Mouse (Mus musculus): ENCODE measurements around the gene Zfp763. TPM values are rescaled to one million over a fixed set of nuclear protein-coding genes. Genes with fewer than 3 reads are reported as not detected.

Zfp763 gene
- total and polyA plus RNA-seq, 3 experiments: 1.3 to 1.5 TPM; not detected in 1

DNA sequence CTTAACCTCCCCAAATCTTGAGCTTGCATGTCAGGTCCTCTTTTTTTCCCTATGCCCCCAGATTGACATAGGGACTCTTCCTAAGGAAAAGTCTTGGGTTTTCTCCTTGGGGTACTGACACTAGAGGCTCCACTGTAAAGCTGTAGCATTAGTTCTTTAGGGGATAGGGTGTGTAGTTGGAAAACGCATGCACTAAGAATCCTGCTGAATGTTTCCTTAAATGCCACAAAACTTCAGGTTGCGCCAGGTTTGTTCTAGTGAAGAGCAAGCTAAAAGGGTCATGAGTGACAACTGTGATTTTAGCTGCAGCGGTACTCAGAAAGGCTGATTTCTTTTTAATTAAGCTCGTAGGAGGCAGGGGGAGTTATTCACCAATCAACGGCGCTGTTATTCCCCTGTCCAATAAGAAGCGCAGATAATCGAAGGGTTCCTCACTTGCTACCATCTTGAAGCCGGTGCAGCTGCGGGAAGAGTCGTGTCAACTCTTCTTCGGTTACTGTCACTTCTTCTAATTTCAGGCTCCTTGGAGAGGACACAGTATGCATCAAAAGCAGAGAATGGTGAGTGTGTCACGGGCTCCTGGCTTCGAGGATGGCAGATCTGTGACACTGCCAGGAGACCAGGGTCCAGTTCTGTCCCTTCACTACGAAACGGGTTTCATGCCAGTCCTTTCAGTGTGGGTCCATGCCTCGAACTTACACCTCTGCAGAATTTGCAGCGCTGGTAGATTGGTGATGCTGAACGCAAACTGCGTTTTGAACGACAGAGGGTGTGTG is 40.3 kb downstream of the Zfp763 start, which contains the start of gene Zfp952:
Zfp952 (plus strand) TSS at position 431 of the 776 bp plus-strand sequence.
- H3K9ac ChIP-seq (ENCODE audit: control insufficient read depth, low read depth, low read length, poor library complexity, severe bottlenecking): peak within 1 kb of the TSS; percentile 81
- peak within 1 kb of the TSS; percentile 87 to 92 for H3K4me3 ChIP-seq (ENCODE audit: control insufficient read depth in 1 of 2, insufficient read depth in 1 of 2, low read depth in 2 of 2, low read length in 2 of 2)
- H3K4me1 ChIP-seq (ENCODE audit: control insufficient read depth in 1 of 2, insufficient read depth in 2 of 2, low read length in 2 of 2): 0 out of 4 replicates have a peak, but pooled peaks cover 0 to 2% of the 10 kb centered on the region in 2 experiments
- peaks cover 0 to 4% of the 10 kb centered on the region in 2 experiments; a peak in 2 of 4 replicates for H3K36me3 ChIP-seq (ENCODE audit: control insufficient read depth in 1 of 2, insufficient read depth in 2 of 2, low read length in 2 of 2)
- H3K9me3 ChIP-seq (replicated peaks; ENCODE audit: insufficient read depth, low read length): no peaks in the 10 kb centered on the region
- TF ChIP-seq USF1 (IDR thresholded peaks at IDR 0.05; ENCODE audit: low read depth, low read length) (no peak), KAT2A (conservative IDR thresholded peaks at IDR 0.05; ENCODE audit: low read depth, low read length) (peak; percentile 78), TBP (IDR thresholded peaks at IDR 0.05; ENCODE audit: low read depth, low read length) (peak; percentile 46), POLR2A (IDR thresholded peaks at IDR 0.05; ENCODE audit: control insufficient read depth in 1 of 2, insufficient read depth in 1 of 2, low read depth in 1 of 2, low read length in 2 of 2, poor library complexity in 1 of 2) (peak in 1 of 2 experiments; percentile 76; a peak in 2 of 4 replicates), CHD2 (IDR thresholded peaks at IDR 0.05; ENCODE audit: low read length) (peak; percentile 76), POLR2AphosphoS5 (IDR thresholded peaks at IDR 0.05; ENCODE audit: borderline replicate concordance, low read depth, low read length) (no peak), HCFC1 (IDR thresholded peaks at IDR 0.05; ENCODE audit: low read depth, low read length) (peak; percentile 94), ZC3H11A (IDR thresholded peaks at IDR 0.05; ENCODE audit: low read depth, low read length) (no peak), MXI1 (IDR thresholded peaks at IDR 0.05; ENCODE audit: low read depth, low read length) (peak; percentile 87), MYC (IDR thresholded peaks at IDR 0.05; ENCODE audit: low read depth, low read length) (0 out of 2 replicates have a peak, but pooled peaks have one; percentile 62), GATA1 (IDR thresholded peaks at IDR 0.05; ENCODE audit: low read depth, low read length) (0 out of 2 replicates have a peak, but pooled peaks have one; percentile 34), SIN3A (IDR thresholded peaks at IDR 0.05; ENCODE audit: low read length) (peak; percentile 87), NELFE (IDR thresholded peaks at IDR 0.05; ENCODE audit: low read depth, low read length) (peak; percentile 68)
- no peaks in the 10 kb centered on the region for H3K27me3 ChIP-seq (ENCODE audit: control insufficient read depth in 1 of 2, insufficient read depth in 2 of 2, low read length in 2 of 2)
- peak; percentile 95 for DNase-seq (ENCODE audit: low read depth, low spot score)
- H3K27ac ChIP-seq (ENCODE audit: control insufficient read depth, low read depth, low read length): peak within 1 kb of the TSS; percentile 91
- H3K79me2 ChIP-seq (ENCODE audit: control insufficient read depth, insufficient read depth, low read length, poor library complexity): peaks cover 2% of the 10 kb centered on the region; the same call in 1 of the 2 replicates

DNA sequence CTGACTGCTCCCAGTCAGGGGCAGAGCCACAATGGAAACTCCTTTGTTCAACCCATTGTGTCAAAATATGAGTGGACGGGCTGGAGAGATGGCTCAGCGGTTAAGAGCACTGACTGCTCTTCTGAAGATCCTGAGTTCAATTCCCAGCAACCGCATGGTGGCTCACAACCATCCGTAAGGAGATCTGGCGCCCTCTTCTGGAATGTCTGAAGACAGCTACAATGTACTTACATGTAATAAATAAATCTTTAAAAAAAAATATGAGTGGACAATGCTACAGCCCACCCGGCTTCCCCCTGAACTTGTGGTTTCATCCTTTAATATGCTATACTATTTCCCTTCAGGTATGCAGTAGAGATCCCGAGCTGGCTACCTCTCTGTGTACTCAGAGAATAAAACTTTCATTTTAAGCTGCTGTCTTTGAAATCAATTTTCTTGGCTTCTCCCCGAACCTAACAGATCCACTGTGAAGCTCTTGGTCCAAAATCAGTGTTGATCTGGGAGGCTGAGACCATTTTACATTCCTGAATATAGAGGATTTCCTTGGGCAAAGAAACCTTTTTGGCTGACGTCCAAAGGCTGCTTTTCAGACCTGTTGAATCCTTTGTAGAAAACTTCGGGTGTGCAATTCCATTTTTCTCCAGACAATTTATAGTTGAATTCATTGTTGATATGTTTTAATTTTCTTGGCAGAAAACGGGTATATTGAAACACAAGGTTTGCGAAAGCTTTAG is 41.1 kb downstream of the Zfp763 start:
- Histone ChIP-seq H3K4me3 (ENCODE audit: control insufficient read depth in 1 of 2, insufficient read depth in 1 of 2, low read depth in 2 of 2, low read length in 2 of 2) (peak overlapping the region; percentile 63 to 92), H3K36me3 (ENCODE audit: control insufficient read depth in 1 of 2, insufficient read depth in 2 of 2, low read length in 2 of 2) (peaks cover 0 to 4% of the 10 kb centered on the region in 2 experiments; a peak in 2 of 4 replicates), H3K4me1 (ENCODE audit: control insufficient read depth in 1 of 2, insufficient read depth in 2 of 2, low read length in 2 of 2) (0 out of 4 replicates have a peak, but pooled peaks cover 0 to 2% of the 10 kb centered on the region in 2 experiments), H3K27me3 (ENCODE audit: control insufficient read depth in 1 of 2, insufficient read depth in 2 of 2, low read length in 2 of 2) (no peaks in the 10 kb centered on the region), H3K9ac (ENCODE audit: control insufficient read depth, low read depth, low read length, poor library complexity, severe bottlenecking) (peak overlapping the region; percentile 46), H3K27ac (ENCODE audit: control insufficient read depth, low read depth, low read length) (no peak overlapping the region), H3K79me2 (ENCODE audit: control insufficient read depth, insufficient read depth, low read length, poor library complexity) (peaks cover 2% of the 10 kb centered on the region; the same call in 1 of the 2 replicates), H3K9me3 (replicated peaks; ENCODE audit: insufficient read depth, low read length) (no peaks in the 10 kb centered on the region)
- peak; percentile 78 for DNase-seq (ENCODE audit: low read depth, low spot score)
- no peak for TF ChIP-seq NELFE (IDR thresholded peaks at IDR 0.05; ENCODE audit: low read depth, low read length)
- TF ChIP-seq MYC (IDR thresholded peaks at IDR 0.05; ENCODE audit: low read depth, low read length): peak; percentile 72; the same call in 1 of the 2 replicates
- peak; percentile 35 to 51 (median 41); a peak in 5 of 6 replicates for TF ChIP-seq CTCF (IDR thresholded peaks at IDR 0.05 in 2 of 3, conservative IDR thresholded peaks at IDR 0.05 in 1 of 3; ENCODE audit: control insufficient read depth in 1 of 3, insufficient read depth in 1 of 3, low read depth in 2 of 3, low read length in 3 of 3, poor library complexity in 1 of 3, severe bottlenecking in 1 of 3)
- no peak for TF ChIP-seq MAZ (IDR thresholded peaks at IDR 0.05; ENCODE audit: low read depth, low read length)
- peak; percentile 46; the same call in 1 of the 2 replicates for TF ChIP-seq TBP (IDR thresholded peaks at IDR 0.05; ENCODE audit: low read depth, low read length)
- TF ChIP-seq RAD21 (IDR thresholded peaks at IDR 0.05; ENCODE audit: low read depth, low read length): peak; percentile 24
- peak; percentile 52; the same call in 1 of the 2 replicates for TF ChIP-seq ZNF384 (IDR thresholded peaks at IDR 0.05; ENCODE audit: low read depth, low read length)
- TF ChIP-seq SMC3 (IDR thresholded peaks at IDR 0.05; ENCODE audit: low read depth, low read length): no peak; the same call in 1 of the 2 replicates

Measured in MEL (cell line).